Mouse (Mus musculus): ENCODE results near the gene Ern2. TPM values are rescaled to one million over a fixed set of nuclear protein-coding genes. Genes with fewer than 3 reads are reported as not detected.

The Ern2 gene
- polyA plus RNA-seq (2015; fragmentation: Nextera tagmentation; extraction: Ambion mirVana), result 0.37 and 1.7 TPM in 2 replicates

- WGBS, result 22% methylated on average over 15 of the region's 17 CpGs
Observed at GRCm38 (mm10) chr7:122186043-122186442, at the start of gene Ern2. TSS of gene Ern2 (minus strand) at chr7:122186207.

GRCm38 (mm10) chr7:122230866-122231265, 44.9 kb upstream of the Ern2 start:
- H3K9ac ChIP-seq (replicated peaks; ENCODE audit: low read depth, low read length), result no peak overlapping the region
- H3K4me2 ChIP-seq (ENCODE audit: low read length), result no peak overlapping the region
- WGBS, result 86% methylated on average over 4 of the region's 4 CpGs
- H3K4me1 ChIP-seq (replicated peaks; ENCODE audit: control insufficient read depth, insufficient read depth, low read length), result no peaks in the 10 kb centered on the region
- no peak for ATAC-seq
- no peak overlapping the region for H3K4me3 ChIP-seq (replicated peaks; ENCODE audit: low read length)
- no peaks in the 10 kb centered on the region for H3K36me3 ChIP-seq (ENCODE audit: control insufficient read depth, insufficient read depth)
- no peak overlapping the region for H3K27ac ChIP-seq (ENCODE audit: low read length)
- no peaks in the 10 kb centered on the region for H3K9me3 ChIP-seq (ENCODE audit: control insufficient read depth, low read length)
- no peaks in the 10 kb centered on the region for H3K27me3 ChIP-seq (replicated peaks; ENCODE audit: control insufficient read depth, insufficient read depth, low read length)

More at GRCm38 (mm10) chr7:122186043-122186442, at the start of gene Ern2:
- no peak for ATAC-seq
- H3K4me3 ChIP-seq (replicated peaks; ENCODE audit: low read length), result no peak within 1 kb of the TSS; the same call in 1 of the 2 replicates
- no peaks in the 10 kb centered on the region for H3K4me1 ChIP-seq (replicated peaks; ENCODE audit: control insufficient read depth, insufficient read depth, low read length)
- no peaks in the 10 kb centered on the region for H3K36me3 ChIP-seq (ENCODE audit: control insufficient read depth, insufficient read depth)
- 0 out of 2 replicates have a peak, but pooled peaks cover 2% of the 10 kb centered on the region for H3K27me3 ChIP-seq (replicated peaks; ENCODE audit: control insufficient read depth, insufficient read depth, low read length)
- no peaks in the 10 kb centered on the region for H3K9me3 ChIP-seq (ENCODE audit: control insufficient read depth, low read length)
- H3K27ac ChIP-seq (ENCODE audit: low read length), result no peak within 1 kb of the TSS
- H3K4me2 ChIP-seq (ENCODE audit: low read length), result peak within 1 kb of the TSS; percentile 13
- H3K9ac ChIP-seq (replicated peaks; ENCODE audit: low read depth, low read length), result peak within 1 kb of the TSS; percentile 2; the same call in 1 of the 2 replicates

GRCm38 (mm10) chr7:122229916-122230315, 43.9 kb upstream of the Ern2 start:
- WGBS, result 63% methylated on average over 4 of the region's 4 CpGs
- no peak for ATAC-seq
- Histone ChIP-seq H3K4me3 (replicated peaks; ENCODE audit: low read length) (no peak overlapping the region), H3K9ac (replicated peaks; ENCODE audit: low read depth, low read length) (no peak overlapping the region), H3K27me3 (replicated peaks; ENCODE audit: control insufficient read depth, insufficient read depth, low read length) (no peaks in the 10 kb centered on the region), H3K27ac (ENCODE audit: low read length) (no peak overlapping the region), H3K4me1 (replicated peaks; ENCODE audit: control insufficient read depth, insufficient read depth, low read length) (no peaks in the 10 kb centered on the region), H3K4me2 (ENCODE audit: low read length) (no peak overlapping the region), H3K9me3 (ENCODE audit: control insufficient read depth, low read length) (no peaks in the 10 kb centered on the region), H3K36me3 (ENCODE audit: control insufficient read depth, insufficient read depth) (no peaks in the 10 kb centered on the region)

- H3K4me3 ChIP-seq (replicated peaks; ENCODE audit: low read length), result no peak overlapping the region
- H3K27ac ChIP-seq (ENCODE audit: low read length), result no peak overlapping the region
- H3K9me3 ChIP-seq (ENCODE audit: control insufficient read depth, low read length), result no peaks in the 10 kb centered on the region
- H3K36me3 ChIP-seq (ENCODE audit: control insufficient read depth, insufficient read depth), result no peaks in the 10 kb centered on the region
- no peaks in the 10 kb centered on the region for H3K4me1 ChIP-seq (replicated peaks; ENCODE audit: control insufficient read depth, insufficient read depth, low read length)
- ATAC-seq, result no peak
- H3K4me2 ChIP-seq (ENCODE audit: low read length), result no peak overlapping the region
- no peaks in the 10 kb centered on the region for H3K27me3 ChIP-seq (replicated peaks; ENCODE audit: control insufficient read depth, insufficient read depth, low read length)
- WGBS, result 58% methylated on average over 3 of the region's 3 CpGs
- no peak overlapping the region for H3K9ac ChIP-seq (replicated peaks; ENCODE audit: low read depth, low read length)
Observed at GRCm38 (mm10) chr7:122229306-122229705, 43.3 kb upstream of the Ern2 start.

- Histone ChIP-seq H3K4me3 (replicated peaks; ENCODE audit: low read length) (no peak overlapping the region), H3K9me3 (ENCODE audit: control insufficient read depth, low read length) (no peaks in the 10 kb centered on the region), H3K4me1 (replicated peaks; ENCODE audit: control insufficient read depth, insufficient read depth, low read length) (no peaks in the 10 kb centered on the region), H3K27ac (ENCODE audit: low read length) (no peak overlapping the region), H3K27me3 (replicated peaks; ENCODE audit: control insufficient read depth, insufficient read depth, low read length) (no peaks in the 10 kb centered on the region), H3K36me3 (ENCODE audit: control insufficient read depth, insufficient read depth) (no peaks in the 10 kb centered on the region), H3K4me2 (ENCODE audit: low read length) (no peak overlapping the region), H3K9ac (replicated peaks; ENCODE audit: low read depth, low read length) (no peak overlapping the region)
- WGBS, result 89% methylated on average over 4 of the region's 4 CpGs
- no peak for ATAC-seq
Observed at GRCm38 (mm10) chr7:122226744-122227143, 40.7 kb upstream of the Ern2 start.

- Histone ChIP-seq H3K9ac (replicated peaks; ENCODE audit: low read depth, low read length) (no peak overlapping the region), H3K27me3 (replicated peaks; ENCODE audit: control insufficient read depth, insufficient read depth, low read length) (no peaks in the 10 kb centered on the region), H3K4me1 (replicated peaks; ENCODE audit: control insufficient read depth, insufficient read depth, low read length) (no peaks in the 10 kb centered on the region), H3K36me3 (ENCODE audit: control insufficient read depth, insufficient read depth) (no peaks in the 10 kb centered on the region), H3K4me2 (ENCODE audit: low read length) (no peak overlapping the region), H3K27ac (ENCODE audit: low read length) (no peak overlapping the region), H3K9me3 (ENCODE audit: control insufficient read depth, low read length) (no peaks in the 10 kb centered on the region), H3K4me3 (replicated peaks; ENCODE audit: low read length) (no peak overlapping the region)
- ATAC-seq, result no peak
- 76% methylated on average over 7 of the region's 7 CpGs for WGBS
Observed at GRCm38 (mm10) chr7:122226020-122226742, 40.2 kb upstream of the Ern2 start.

- Histone ChIP-seq H3K4me2 (ENCODE audit: low read length) (peak within 1 kb of the TSS; percentile 40), H3K27ac (ENCODE audit: low read length) (no peak within 1 kb of the TSS), H3K9me3 (ENCODE audit: control insufficient read depth, low read length) (no peaks in the 10 kb centered on the region), H3K4me1 (replicated peaks; ENCODE audit: control insufficient read depth, insufficient read depth, low read length) (peaks cover 3% of the 10 kb centered on the region; the same call in 1 of the 2 replicates), H3K36me3 (ENCODE audit: control insufficient read depth, insufficient read depth) (no peaks in the 10 kb centered on the region), H3K9ac (replicated peaks; ENCODE audit: low read depth, low read length) (no peak within 1 kb of the TSS), H3K4me3 (replicated peaks; ENCODE audit: low read length) (peak within 1 kb of the TSS; percentile 13; the same call in 1 of the 2 replicates), H3K27me3 (replicated peaks; ENCODE audit: control insufficient read depth, insufficient read depth, low read length) (no peaks in the 10 kb centered on the region)
- ATAC-seq, result no peak
- 29% methylated on average over 20 of the region's 20 CpGs for WGBS
Observed at GRCm38 (mm10) chr7:122219315-122219801, 33.4 kb upstream of the Ern2 start, which contains the start of gene Chp2. TSS of gene Chp2 (plus strand) at chr7:122219496.

GRCm38 (mm10) chr7:122208276-122209021, 22.4 kb upstream of the Ern2 start:
- H3K36me3 ChIP-seq (ENCODE audit: control insufficient read depth, insufficient read depth), result no peaks in the 10 kb centered on the region
- no peak for ATAC-seq
- no peak overlapping the region for H3K4me2 ChIP-seq (ENCODE audit: low read length)
- no peaks in the 10 kb centered on the region for H3K27me3 ChIP-seq (replicated peaks; ENCODE audit: control insufficient read depth, insufficient read depth, low read length)
- no peak overlapping the region for H3K9ac ChIP-seq (replicated peaks; ENCODE audit: low read depth, low read length)
- no peaks in the 10 kb centered on the region for H3K4me1 ChIP-seq (replicated peaks; ENCODE audit: control insufficient read depth, insufficient read depth, low read length)
- WGBS, result 61% methylated on average over 7 of the region's 7 CpGs
- H3K9me3 ChIP-seq (ENCODE audit: control insufficient read depth, low read length), result no peaks in the 10 kb centered on the region
- no peak overlapping the region for H3K4me3 ChIP-seq (replicated peaks; ENCODE audit: low read length)
- H3K27ac ChIP-seq (ENCODE audit: low read length), result no peak overlapping the region

GRCm38 (mm10) chr7:122206121-122206520, 20.1 kb upstream of the Ern2 start:
- Histone ChIP-seq H3K4me1 (replicated peaks; ENCODE audit: control insufficient read depth, insufficient read depth, low read length) (no peaks in the 10 kb centered on the region), H3K4me3 (replicated peaks; ENCODE audit: low read length) (no peak overlapping the region), H3K36me3 (ENCODE audit: control insufficient read depth, insufficient read depth) (no peaks in the 10 kb centered on the region), H3K27me3 (replicated peaks; ENCODE audit: control insufficient read depth, insufficient read depth, low read length) (no peaks in the 10 kb centered on the region), H3K27ac (ENCODE audit: low read length) (no peak overlapping the region), H3K9me3 (ENCODE audit: control insufficient read depth, low read length) (no peaks in the 10 kb centered on the region), H3K9ac (replicated peaks; ENCODE audit: low read depth, low read length) (no peak overlapping the region), H3K4me2 (ENCODE audit: low read length) (no peak overlapping the region)
- 62% methylated on average over 2 of the region's 2 CpGs for WGBS
- no peak for ATAC-seq

All from forebrain, embryonic 16.5 days (tissue).